Mouse (Mus musculus): ENCODE measurements around the gene Lypd3. TPM values are rescaled to one million over a fixed set of nuclear protein-coding genes. Genes with fewer than 3 reads are reported as not detected.

Gene Lypd3
- polyA plus RNA-seq, 1 experiment from 2014 or later, result 2.0 TPM

- no peaks in the 10 kb centered on the region for H3K27me3 ChIP-seq (ENCODE audit: control insufficient read depth, insufficient read depth, low read length)
- H3K4me3 ChIP-seq (ENCODE audit: low read depth, low read length), result no peak overlapping the region
- no peak overlapping the region for H3K4me2 ChIP-seq (ENCODE audit: low read depth, low read length)
- no peaks in the 10 kb centered on the region for H3K4me1 ChIP-seq (ENCODE audit: control insufficient read depth, insufficient read depth, low read length)
- no peaks in the 10 kb centered on the region for H3K9me3 ChIP-seq (replicated peaks; ENCODE audit: control insufficient read depth, low read length)
- no peak overlapping the region for H3K27ac ChIP-seq (replicated peaks; ENCODE audit: low read depth, low read length)
- DNase-seq (ENCODE audit: low spot score), result no peak
- 68% methylated on average over 10 of the region's 10 CpGs for WGBS
- ATAC-seq (replicated peaks; ENCODE audit: insufficient number of reproducible peaks, low FRiP score, low TSS enrichment, low read depth), result no peak
- no peak overlapping the region for H3K9ac ChIP-seq (replicated peaks; ENCODE audit: low read length)
- H3K36me3 ChIP-seq (replicated peaks; ENCODE audit: control insufficient read depth, insufficient read depth, low read depth, low read length), result no peaks in the 10 kb centered on the region
Observed at GRCm38 (mm10) chr7:24630116-24630880, 6.1 kb upstream of the Lypd3 start.

GRCm38 (mm10) chr7:24637046-24637445 lies 696 bp downstream of the Lypd3 start:
- H3K9me3 ChIP-seq (replicated peaks; ENCODE audit: control insufficient read depth, low read length), result no peaks in the 10 kb centered on the region
- H3K36me3 ChIP-seq (replicated peaks; ENCODE audit: control insufficient read depth, insufficient read depth, low read depth, low read length), result no peaks in the 10 kb centered on the region
- peaks cover 3% of the 10 kb centered on the region; the same call in 1 of the 2 replicates for H3K4me1 ChIP-seq (ENCODE audit: control insufficient read depth, insufficient read depth, low read length)
- peaks cover 46% of the 10 kb centered on the region for H3K27me3 ChIP-seq (ENCODE audit: control insufficient read depth, insufficient read depth, low read length)
- peak overlapping the region; percentile 29 for H3K4me2 ChIP-seq (ENCODE audit: low read depth, low read length)
- ATAC-seq (replicated peaks; ENCODE audit: insufficient number of reproducible peaks, low FRiP score, low TSS enrichment, low read depth) (peak; percentile 44), DNase-seq (ENCODE audit: low spot score) (no peak)
- H3K9ac ChIP-seq (replicated peaks; ENCODE audit: low read length), result no peak overlapping the region
- no peak overlapping the region for H3K27ac ChIP-seq (replicated peaks; ENCODE audit: low read depth, low read length)
- peak overlapping the region; percentile 18; the same call in 1 of the 2 replicates for H3K4me3 ChIP-seq (ENCODE audit: low read depth, low read length)
- under 1% methylated on average over 18 of the region's 18 CpGs for WGBS

- Histone ChIP-seq H3K4me2 (ENCODE audit: low read depth, low read length) (peak overlapping the region; percentile 46), H3K9ac (replicated peaks; ENCODE audit: low read length) (no peak overlapping the region), H3K27ac (replicated peaks; ENCODE audit: low read depth, low read length) (no peak overlapping the region), H3K27me3 (ENCODE audit: control insufficient read depth, insufficient read depth, low read length) (peaks cover 46% of the 10 kb centered on the region), H3K36me3 (replicated peaks; ENCODE audit: control insufficient read depth, insufficient read depth, low read depth, low read length) (no peaks in the 10 kb centered on the region), H3K4me1 (ENCODE audit: control insufficient read depth, insufficient read depth, low read length) (peaks cover 3% of the 10 kb centered on the region; the same call in 1 of the 2 replicates), H3K4me3 (ENCODE audit: low read depth, low read length) (peak overlapping the region; percentile 19), H3K9me3 (replicated peaks; ENCODE audit: control insufficient read depth, low read length) (no peaks in the 10 kb centered on the region)
- DNase-seq (ENCODE audit: low spot score), result peak; percentile 48
- 2% methylated on average over 35 of the region's 35 CpGs for WGBS
- no peak; the same call in 1 of the 2 replicates for ATAC-seq (replicated peaks; ENCODE audit: insufficient number of reproducible peaks, low FRiP score, low TSS enrichment, low read depth)
Observed at GRCm38 (mm10) chr7:24638026-24638856, 1.9 kb downstream of the Lypd3 start.

- DNase-seq (ENCODE audit: low spot score) (no peak), ATAC-seq (replicated peaks; ENCODE audit: insufficient number of reproducible peaks, low FRiP score, low TSS enrichment, low read depth) (no peak)
- peaks cover 3% of the 10 kb centered on the region; the same call in 1 of the 2 replicates for H3K4me1 ChIP-seq (ENCODE audit: control insufficient read depth, insufficient read depth, low read length)
- H3K27me3 ChIP-seq (ENCODE audit: control insufficient read depth, insufficient read depth, low read length), result peaks cover 46% of the 10 kb centered on the region
- H3K36me3 ChIP-seq (replicated peaks; ENCODE audit: control insufficient read depth, insufficient read depth, low read depth, low read length), result no peaks in the 10 kb centered on the region
- WGBS, result 65% methylated on average over 13 of the region's 13 CpGs
- H3K27ac ChIP-seq (replicated peaks; ENCODE audit: low read depth, low read length), result no peak overlapping the region
- no peak overlapping the region for H3K4me2 ChIP-seq (ENCODE audit: low read depth, low read length)
- H3K9me3 ChIP-seq (replicated peaks; ENCODE audit: control insufficient read depth, low read length), result no peaks in the 10 kb centered on the region
- no peak overlapping the region for H3K9ac ChIP-seq (replicated peaks; ENCODE audit: low read length)
- H3K4me3 ChIP-seq (ENCODE audit: low read depth, low read length), result no peak overlapping the region
Observed at GRCm38 (mm10) chr7:24640450-24640849, 4.1 kb downstream of the Lypd3 start.

GRCm38 (mm10) chr7:24642491-24642890 lies 6.1 kb downstream of the Lypd3 start:
- H3K36me3 ChIP-seq (replicated peaks; ENCODE audit: control insufficient read depth, insufficient read depth, low read depth, low read length), result no peaks in the 10 kb centered on the region
- ATAC-seq (replicated peaks; ENCODE audit: insufficient number of reproducible peaks, low FRiP score, low TSS enrichment, low read depth) (no peak), DNase-seq (ENCODE audit: low spot score) (peak; percentile 69)
- H3K4me3 ChIP-seq (ENCODE audit: low read depth, low read length), result no peak overlapping the region
- no peak overlapping the region for H3K4me2 ChIP-seq (ENCODE audit: low read depth, low read length)
- no peak overlapping the region for H3K27ac ChIP-seq (replicated peaks; ENCODE audit: low read depth, low read length)
- H3K9ac ChIP-seq (replicated peaks; ENCODE audit: low read length), result no peak overlapping the region
- peaks cover 2% of the 10 kb centered on the region; the same call in 1 of the 2 replicates for H3K4me1 ChIP-seq (ENCODE audit: control insufficient read depth, insufficient read depth, low read length)
- peaks cover 28% of the 10 kb centered on the region for H3K27me3 ChIP-seq (ENCODE audit: control insufficient read depth, insufficient read depth, low read length)
- no peaks in the 10 kb centered on the region for H3K9me3 ChIP-seq (replicated peaks; ENCODE audit: control insufficient read depth, low read length)
- WGBS, result 7% methylated on average over 9 of the region's 9 CpGs

- no peak for DNase-seq (ENCODE audit: low spot score)
- 81% methylated on average over 6 of the region's 6 CpGs for WGBS
Observed at GRCm38 (mm10) chr7:24644492-24644891, 8.1 kb downstream of the Lypd3 start.

GRCm38 (mm10) chr7:24644996-24645395 lies 8.6 kb downstream of the Lypd3 start:
- ATAC-seq (replicated peaks; ENCODE audit: insufficient number of reproducible peaks, low FRiP score, low TSS enrichment, low read depth), result no peak
- 75% methylated on average over 7 of the region's 7 CpGs for WGBS

More at GRCm38 (mm10) chr7:24644492-24644891, 8.1 kb downstream of the Lypd3 start:
- Histone ChIP-seq H3K27me3 (ENCODE audit: control insufficient read depth, insufficient read depth, low read length) (peaks cover 12% of the 10 kb centered on the region), H3K4me2 (ENCODE audit: low read depth, low read length) (no peak overlapping the region), H3K4me1 (ENCODE audit: control insufficient read depth, insufficient read depth, low read length) (no peaks in the 10 kb centered on the region), H3K9ac (replicated peaks; ENCODE audit: low read length) (no peak overlapping the region), H3K36me3 (replicated peaks; ENCODE audit: control insufficient read depth, insufficient read depth, low read depth, low read length) (no peaks in the 10 kb centered on the region), H3K4me3 (ENCODE audit: low read depth, low read length) (no peak overlapping the region), H3K9me3 (replicated peaks; ENCODE audit: control insufficient read depth, low read length) (no peaks in the 10 kb centered on the region), H3K27ac (replicated peaks; ENCODE audit: low read depth, low read length) (no peak overlapping the region)
- ATAC-seq (replicated peaks; ENCODE audit: insufficient number of reproducible peaks, low FRiP score, low TSS enrichment, low read depth), result no peak

GRCm38 (mm10) chr7:24646486-24646885 lies 10.1 kb downstream of the Lypd3 start:
- Histone ChIP-seq H3K9me3 (replicated peaks; ENCODE audit: control insufficient read depth, low read length) (no peaks in the 10 kb centered on the region), H3K4me3 (ENCODE audit: low read depth, low read length) (no peak overlapping the region), H3K36me3 (replicated peaks; ENCODE audit: control insufficient read depth, insufficient read depth, low read depth, low read length) (no peaks in the 10 kb centered on the region), H3K27ac (replicated peaks; ENCODE audit: low read depth, low read length) (no peak overlapping the region), H3K27me3 (ENCODE audit: control insufficient read depth, insufficient read depth, low read length) (no peaks in the 10 kb centered on the region), H3K4me2 (ENCODE audit: low read depth, low read length) (no peak overlapping the region), H3K4me1 (ENCODE audit: control insufficient read depth, insufficient read depth, low read length) (no peaks in the 10 kb centered on the region), H3K9ac (replicated peaks; ENCODE audit: low read length) (no peak overlapping the region)
- DNase-seq (ENCODE audit: low spot score), result no peak
- no peak for ATAC-seq (replicated peaks; ENCODE audit: insufficient number of reproducible peaks, low FRiP score, low TSS enrichment, low read depth)
- 78% methylated on average over 7 of the region's 7 CpGs for WGBS

More at GRCm38 (mm10) chr7:24644996-24645395, 8.6 kb downstream of the Lypd3 start:
- Histone ChIP-seq H3K9ac (replicated peaks; ENCODE audit: low read length) (no peak overlapping the region), H3K4me1 (ENCODE audit: control insufficient read depth, insufficient read depth, low read length) (no peaks in the 10 kb centered on the region), H3K4me2 (ENCODE audit: low read depth, low read length) (no peak overlapping the region), H3K27me3 (ENCODE audit: control insufficient read depth, insufficient read depth, low read length) (peaks cover 7% of the 10 kb centered on the region; the same call in 1 of the 2 replicates), H3K4me3 (ENCODE audit: low read depth, low read length) (no peak overlapping the region), H3K27ac (replicated peaks; ENCODE audit: low read depth, low read length) (no peak overlapping the region), H3K9me3 (replicated peaks; ENCODE audit: control insufficient read depth, low read length) (no peaks in the 10 kb centered on the region), H3K36me3 (replicated peaks; ENCODE audit: control insufficient read depth, insufficient read depth, low read depth, low read length) (no peaks in the 10 kb centered on the region)
- no peak for DNase-seq (ENCODE audit: low spot score)
